In the genomic region with DNA sequence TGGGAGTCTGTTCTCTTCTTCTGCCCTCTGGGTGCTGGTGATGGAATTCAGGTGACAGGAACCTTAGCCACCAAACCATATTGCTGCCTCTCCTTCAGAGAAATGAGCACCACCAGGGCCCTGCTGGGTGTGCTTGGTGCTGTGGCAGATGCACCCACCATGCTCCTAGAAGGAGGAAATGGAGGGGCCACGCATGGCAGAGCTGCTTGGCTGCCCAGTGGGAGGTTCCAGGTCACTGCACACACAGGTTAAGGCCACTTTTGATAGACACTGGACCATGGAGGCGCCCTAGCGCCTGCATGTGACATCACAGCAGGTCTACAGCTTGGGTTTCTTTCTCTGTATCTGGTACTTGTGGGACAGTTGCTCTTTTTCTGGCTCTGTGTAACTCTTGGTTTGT, we compare ENCODE assay signal across 14 mouse cellular contexts. TPM values are rescaled to one million over a fixed set of nuclear protein-coding genes. Genes with fewer than 3 reads are reported as not detected.
DNase-seq lines count a peak whose midpoint lies in the region; ATAC-seq and TF ChIP-seq lines count a peak whose summit lies in the region.
"Had no signal": no experiment of that assay in that cellular context is flagged by ENCODE, and none has a peak within 500 bp of the region (broad histone marks: within the 10 kb centered on the region; RNA-seq: fewer than 3 reads in every experiment).

No protein-coding gene starts in this region.

- no peak overlapping the region for H3K4me2 ChIP-seq in kidney, embryonic 16.5 days (replicated peaks; ENCODE audit: low read depth, low read length)
- H3K4me2 ChIP-seq in liver, embryonic 15.5 days: no peak overlapping the region
- H3K4me2 ChIP-seq: hindbrain, embryonic 15.5 days; neural tube, embryonic 12.5 days had no signal

- no peaks in the 10 kb centered on the region for H3K27me3 ChIP-seq in kidney, embryonic 16.5 days (ENCODE audit: insufficient read depth, low read length)
- no peaks in the 10 kb centered on the region for H3K27me3 ChIP-seq in liver, embryonic 15.5 days
- H3K27me3 ChIP-seq: hindbrain, embryonic 15.5 days; neural tube, embryonic 12.5 days had no signal

- H3K9ac ChIP-seq in kidney, embryonic 16.5 days (replicated peaks; ENCODE audit: low read length): no peak overlapping the region
- H3K9ac ChIP-seq in liver, embryonic 15.5 days: no peak overlapping the region
- H3K9ac ChIP-seq: hindbrain, embryonic 15.5 days; neural tube, embryonic 12.5 days had no signal

- H3K4me3 ChIP-seq in kidney, embryonic 16.5 days (ENCODE audit: low read length): no peak overlapping the region
- H3K4me3 ChIP-seq in liver, embryonic 15.5 days (replicated peaks): no peak overlapping the region
- H3K4me3 ChIP-seq in lung, adult 2 months (replicated peaks; ENCODE audit: extremely low read depth, low read depth, low read length): no peak overlapping the region
- H3K4me3 ChIP-seq: hindbrain, embryonic 15.5 days; neural tube, embryonic 12.5 days had no signal

- H3K27ac ChIP-seq in kidney, embryonic 16.5 days (ENCODE audit: low read length): no peak overlapping the region
- peak overlapping the region; percentile 54 for H3K27ac ChIP-seq in liver, embryonic 15.5 days (replicated peaks)
- H3K27ac ChIP-seq: hindbrain, embryonic 15.5 days; neural tube, embryonic 12.5 days had no signal

- peaks cover 3% of the 10 kb centered on the region; the same call in 1 of the 2 replicates for H3K36me3 ChIP-seq in kidney, embryonic 16.5 days (ENCODE audit: insufficient read depth, low read length)
- H3K36me3 ChIP-seq in liver, embryonic 15.5 days (replicated peaks): 0 out of 2 replicates have a peak, but pooled peaks cover 17% of the 10 kb centered on the region
- H3K36me3 ChIP-seq: hindbrain, embryonic 15.5 days had no signal

- no peaks in the 10 kb centered on the region for H3K9me3 ChIP-seq in kidney, embryonic 16.5 days (ENCODE audit: low read length)
- no peaks in the 10 kb centered on the region for H3K9me3 ChIP-seq in liver, embryonic 15.5 days (replicated peaks)
- H3K9me3 ChIP-seq: hindbrain, embryonic 15.5 days; neural tube, embryonic 12.5 days had no signal

- peaks cover 57% of the 10 kb centered on the region for H3K4me1 ChIP-seq in kidney, embryonic 16.5 days (ENCODE audit: insufficient read depth, low read length)
- peaks cover 71% of the 10 kb centered on the region for H3K4me1 ChIP-seq in liver, embryonic 15.5 days (replicated peaks)
- H3K4me1 ChIP-seq in lung, adult 2 months (ENCODE audit: control insufficient read depth, insufficient read depth, low read length): peaks cover 32% of the 10 kb centered on the region

- TF ChIP-seq CTCF in lung, adult 2 months (IDR thresholded peaks at IDR 0.05; ENCODE audit: insufficient read depth, low read length): no peak

- no peak for ATAC-seq in CD4-positive, CD25-positive, alpha-beta regulatory T cell, adult 4 months
- ATAC-seq in kidney, embryonic 16.5 days (ENCODE audit: low FRiP score, low TSS enrichment): peak; percentile 36; the same call in 1 of the 2 replicates
- no peak for ATAC-seq in liver, embryonic 15.5 days (ENCODE audit: insufficient read depth)
- ATAC-seq: midbrain, embryonic 16.5 days had no signal

- DNase-seq in CD4-positive, CD25-positive, alpha-beta regulatory T cell, adult 2 months (ENCODE audit: low read depth, low spot score): peak; percentile 11
- DNase-seq in kidney, adult 11 months: no peak
- peak; percentile 55 for DNase-seq in A20 (ENCODE audit: low read depth, low spot score)
- DNase-seq in embryo, embryonic 11 days: no peak
- DNase-seq in lung, adult 2 months: no peak
- DNase-seq: adrenal gland, adult 8-10 months; cerebellum, adult 9-11 months; gastrocnemius, postnatal 36 days had no signal

- TF ChIP-seq POLR2A in lung, adult 2 months (IDR thresholded peaks at IDR 0.05; ENCODE audit: borderline replicate concordance, extremely low read depth, low read depth, low read length): no peak

- 37% methylated on average over 3 of the region's 3 CpGs for WGBS in kidney, embryonic 16.5 days
- WGBS in liver, embryonic 15.5 days (ENCODE audit: insufficient replicate concordance): 65% methylated on average over 3 of the region's 3 CpGs
- WGBS in lung, adult 2 months: 77% methylated on average over 3 of the region's 3 CpGs

RNA-seq across cellular contexts. Expression of a gene that starts 15.8 kb away (rescaled TPM):
- 10 to 100 TPM in 1 of 2 experiments, 1 to 10 TPM in 1; 8.2 to 13.2 TPM for polyA plus RNA-seq in CD4-positive, CD25-positive, alpha-beta regulatory T cell, adult 4 months (2017; shearing (Covaris generic))
- polyA plus RNA-seq in kidney, embryonic 16.5 days (2015; fragmentation: Nextera tagmentation; extraction: Ambion mirVana): 3.6 and 4.4 TPM in 2 replicates
- 2.0 and 2.1 TPM in 2 replicates for polyA plus RNA-seq in liver, embryonic 15.5 days (2015; fragmentation: Nextera tagmentation; extraction: Ambion mirVana)
- 23.5 and 26.1 TPM in 2 replicates for polyA plus RNA-seq in lung, adult 2 months (2012; rRNA removed)

RNA-seq across cellular contexts. Expression of a gene that starts 46.6 kb away (rescaled TPM):
- polyA plus RNA-seq in CD4-positive, CD25-positive, alpha-beta regulatory T cell, adult 4 months (2017; shearing (Covaris generic)): 10 to 100 TPM; 19.5 to 28.9 TPM
- polyA plus RNA-seq in kidney, embryonic 16.5 days (2015; fragmentation: Nextera tagmentation; extraction: Ambion mirVana): 13.2 and 13.8 TPM in 2 replicates
- 4.2 and 5.6 TPM in 2 replicates for polyA plus RNA-seq in liver, embryonic 15.5 days (2015; fragmentation: Nextera tagmentation; extraction: Ambion mirVana)
- polyA plus RNA-seq in lung, adult 2 months (2012; rRNA removed): 50.6 and 66.2 TPM in 2 replicates

Comparison
In these comparisons a context has a peak if more than half of its experiments do, and no peak if none do; other contexts are left out.
1. DNase-seq: peak in CD4-positive, CD25-positive, alpha-beta regulatory T cell, adult 2 months (single experiment) and A20 (single experiment); none in kidney, adult 11 months (single experiment), embryo, embryonic 11 days (single experiment) and lung, adult 2 months (single experiment).